Mouse (Mus musculus): Measurements from ENCODE around the gene Plxnd1.

GRCm38 (mm10) chr6:115969952-115970351 lies 24.9 kb downstream of the Plxnd1 start:
- no peak for TF ChIP-seq CTCF (IDR thresholded peaks at IDR 0.05; ENCODE audit: extremely low read depth, insufficient read depth, low read length)
- no peak for TF ChIP-seq POLR2A (IDR thresholded peaks at IDR 0.05; ENCODE audit: extremely low read depth, insufficient read depth, low read length)

Measured in cortical plate, adult 2 months (tissue).